Mouse (Mus musculus): Measurements from ENCODE around the gene Sp7. TPM values are rescaled to one million over a fixed set of nuclear protein-coding genes. Genes with fewer than 3 reads are reported as not detected.

Sp7 gene
- total RNA-seq, 2 experiments from 2014 or later = 0.26 to 0.39 TPM

- intact Hi-C loops (cut with DNase I) = no loop called here
Measured at GRCm38 (mm10) chr15:102308717-102309116, 58.3 kb downstream of the Sp7 start.

More at GRCm38 (mm10) chr15:102308717-102309116, 58.3 kb downstream of the Sp7 start:
- DNase-seq (ENCODE audit: extremely low spot score in 1 of 2, low spot score in 2 of 2) = no peak

Other genes starting within 250 kb of the Sp7 start
- gene Spryd3, start 230.9 kb downstream of the Sp7 start, total RNA-seq (2021) = 100 to 1,000 TPM; 149 to 150 TPM
- gene Igfbp6, start 222.8 kb downstream of the Sp7 start, total RNA-seq (2021) = 1 to 10 TPM; 3.1 to 4.1 TPM
- gene Soat2, start 216.7 kb downstream of the Sp7 start, total RNA-seq (2021) = under 1 TPM in 1 of 2 experiments, not detected in 1; 0.16 TPM
- 10 to 100 TPM; 53.2 to 56.7 TPM for gene Zfp740, start 163.9 kb downstream of the Sp7 start, total RNA-seq (2021)
- 10 to 100 TPM; 25.8 to 27.5 TPM for gene Csad, start 162.5 kb downstream of the Sp7 start, total RNA-seq (2021)
- gene Itgb7, start 135.2 kb downstream of the Sp7 start, total RNA-seq (2021) = 1 to 10 TPM in 1 of 2 experiments, under 1 TPM in 1; 0.71 to 1.3 TPM
- 10 to 100 TPM in 1 of 2 experiments, 1 to 10 TPM in 1; 9.3 to 11.4 TPM for gene Rarg, start 109.7 kb downstream of the Sp7 start, total RNA-seq (2021)
- not detected for gene Gm9918, start 96.6 kb downstream of the Sp7 start, total RNA-seq (2021)
- 10 to 100 TPM; 35.7 to 36.0 TPM for gene Mfsd5, start 87.7 kb downstream of the Sp7 start, total RNA-seq (2021)
- gene Espl1, start 70.9 kb downstream of the Sp7 start, total RNA-seq (2021) = 1 to 10 TPM; 2.0 to 2.9 TPM
- gene Pfdn5, start 41.1 kb downstream of the Sp7 start, total RNA-seq (2021) = 100 to 1,000 TPM; 344 to 355 TPM
- gene Myg1, start 35.5 kb downstream of the Sp7 start, total RNA-seq (2021) = 10 to 100 TPM; 48.0 to 53.3 TPM
- 10 to 100 TPM; 20.2 to 30.8 TPM for gene Aaas, start 16.4 kb downstream of the Sp7 start, total RNA-seq (2021)
- gene Sp1, start 39.0 kb upstream of the Sp7 start, total RNA-seq (2021) = 10 to 100 TPM; 23.1 to 26.4 TPM
- under 1 TPM in 1 of 2 experiments, not detected in 1; 0.81 TPM for gene Amhr2, start 78.2 kb upstream of the Sp7 start, total RNA-seq (2021)
- 10 to 100 TPM; 19.1 to 21.6 TPM for gene Prr13, start 91.8 kb upstream of the Sp7 start, total RNA-seq (2021)
- 100 to 1,000 TPM; 457 to 465 TPM for gene Pcbp2, start 103.4 kb upstream of the Sp7 start, total RNA-seq (2021)
- gene Gm10337, start 136.5 kb upstream of the Sp7 start, total RNA-seq (2021) = not detected
- gene Map3k12, start 149.9 kb upstream of the Sp7 start, total RNA-seq (2021) = 10 to 100 TPM; 93.0 to 95.6 TPM
- 10 to 100 TPM; 40.8 to 42.5 TPM for gene Tarbp2, start 151.0 kb upstream of the Sp7 start, total RNA-seq (2021)
- 1 to 10 TPM; 3.4 to 4.2 TPM for gene Npff, start 157.8 kb upstream of the Sp7 start, total RNA-seq (2021)

All from left cerebral cortex, postnatal 10 days (tissue).